Mouse (Mus musculus) adrenal gland, postnatal 0 days (tissue): Measurements from ENCODE around the gene Clk1. TPM values are rescaled to one million over a fixed set of nuclear protein-coding genes. Genes with fewer than 3 reads are reported as not detected.

Experiments
- polyA plus RNA-seq: library from polyadenylated mRNA; unstranded; fragments of >200 nt; fragmentation: Nextera tagmentation; extraction: Ambion mirVana; gene quantifications from 2 replicates; pipeline ENCODE4 v1.2.1, GENCODE M21; 2015

Clk1 gene
- 174 and 183 TPM in 2 replicates for polyA plus RNA-seq

DNA sequence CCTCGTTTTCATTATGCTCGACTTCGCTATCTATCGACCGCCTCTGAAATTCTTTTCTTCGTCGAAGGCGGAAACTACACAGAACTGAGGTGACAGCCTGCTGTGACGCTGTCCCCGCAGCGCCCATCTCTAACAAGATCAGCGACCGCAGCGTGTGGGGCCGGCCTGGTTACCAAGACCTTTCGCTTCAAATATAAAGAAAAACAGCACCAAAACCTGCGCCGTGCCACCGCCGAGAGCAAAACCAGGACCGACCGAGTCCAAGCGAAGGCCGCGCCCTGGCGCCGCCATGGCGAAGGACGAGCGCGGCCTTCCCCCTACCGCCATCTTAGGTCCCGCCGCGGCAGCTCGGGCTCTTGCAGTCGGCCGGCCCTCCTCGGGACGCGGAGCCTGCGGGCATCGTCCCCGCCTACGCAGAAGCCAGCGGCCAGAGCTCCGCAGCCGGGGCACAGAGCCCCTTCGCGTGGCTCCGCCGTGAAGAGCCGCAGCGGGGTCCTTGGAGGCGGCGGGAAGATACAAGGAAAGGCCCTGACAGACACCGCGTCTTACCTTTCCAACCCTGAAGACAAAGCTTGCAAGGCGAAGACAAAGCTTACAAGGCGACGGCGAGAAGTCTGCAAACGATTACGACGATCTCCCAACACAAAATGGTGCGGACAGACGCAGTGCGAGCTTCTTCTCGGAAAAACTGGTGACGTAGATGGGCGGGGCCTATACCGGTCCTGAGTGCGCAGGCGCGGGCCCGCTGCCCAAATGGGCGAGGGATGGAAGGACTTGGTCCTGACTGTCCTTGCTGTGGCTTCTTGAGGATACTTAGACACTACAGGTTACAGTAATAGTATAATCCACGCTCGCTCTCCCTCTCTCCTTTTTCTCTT lies at the start of gene Clk1:
Gene Clk1 (minus strand): TSS at position 696 of the 878 bp plus-strand sequence.

DNA sequence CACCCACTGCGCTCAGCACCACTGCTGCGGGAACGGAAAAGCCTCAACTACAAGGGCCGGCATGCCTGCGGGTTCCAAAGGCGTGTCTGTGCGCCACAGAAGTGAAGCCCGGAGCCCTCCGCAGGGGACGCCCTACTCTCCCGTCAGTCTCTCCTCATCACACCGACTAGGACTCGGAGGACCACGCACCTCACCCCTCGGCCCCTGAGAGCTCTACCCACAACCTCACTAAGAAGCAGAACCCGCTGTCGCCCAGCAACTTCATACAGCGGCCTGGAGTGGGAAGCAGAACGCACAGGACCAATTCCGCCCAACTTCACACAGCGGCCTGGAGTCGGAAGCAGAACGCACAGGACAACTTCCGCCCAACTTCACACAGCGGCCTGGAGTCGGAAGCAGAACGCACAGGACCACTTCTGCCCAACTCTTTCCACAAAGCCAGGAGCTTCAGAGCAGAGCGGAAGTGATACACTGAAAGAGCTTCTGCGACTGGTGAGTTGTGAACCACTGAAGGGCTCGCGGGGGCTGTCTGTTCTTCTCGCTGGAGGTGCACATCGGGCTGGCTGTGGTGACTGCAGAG lies 21.4 kb upstream of the Clk1 start, which contains the start of the genes Nif3l1 and Ppil3:
Gene Nif3l1 (plus strand): TSS at position 9 of the 580 bp plus-strand sequence.
Gene Ppil3 (minus strand): TSS at position 344 of the 580 bp plus-strand sequence.

DNA sequence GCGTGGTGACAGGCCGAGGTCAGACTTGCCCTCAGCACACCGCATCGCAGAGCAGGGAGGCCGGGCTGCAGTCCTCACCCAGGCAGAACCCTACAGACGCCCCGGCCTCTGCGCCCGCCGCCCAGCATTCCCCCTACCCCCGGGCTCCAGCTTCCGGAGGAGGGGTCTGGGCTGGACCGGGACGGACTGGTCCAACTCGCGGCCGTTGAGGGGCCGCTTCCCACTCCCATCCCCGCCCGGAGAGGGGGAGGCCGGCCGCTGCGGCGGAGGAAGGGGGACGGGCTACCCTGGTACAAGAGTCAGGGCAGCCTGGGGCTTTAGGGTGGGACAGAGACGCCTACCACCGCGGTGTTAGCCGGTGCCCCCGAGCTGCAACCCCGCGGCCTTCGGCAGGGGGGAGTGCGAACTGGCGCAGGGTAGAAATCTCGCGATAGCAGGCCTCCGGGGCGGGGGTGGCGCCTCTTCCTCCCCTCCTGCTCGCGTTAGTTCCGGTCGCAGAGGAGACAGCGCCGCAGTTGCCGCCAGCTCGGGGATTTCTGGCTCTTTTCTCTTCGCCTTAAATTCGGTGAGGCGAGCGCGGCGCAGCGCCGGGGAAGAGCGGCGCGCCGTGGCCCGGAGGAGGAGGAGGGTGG lies 31.1 kb downstream of the Clk1 start, which contains the start of gene Bzw1:
Gene Bzw1 (plus strand): TSS at position 247 of the 632 bp plus-strand sequence.

Other genes with a start within 250 kb of the Clk1 start
- 0.11 and 0.13 TPM in 2 replicates for gene Aox4, start 213.7 kb downstream of the Clk1 start, polyA plus RNA-seq
- 0.04 and 0.11 TPM in 2 replicates for gene Aox2, start 145.7 kb downstream of the Clk1 start, polyA plus RNA-seq
- 189 and 235 TPM in 2 replicates for gene Bzw1, start 31.2 kb downstream of the Clk1 start, polyA plus RNA-seq
- 26.0 and 27.2 TPM in 2 replicates for gene Nif3l1, start 21.1 kb upstream of the Clk1 start, polyA plus RNA-seq
- 53.6 and 69.5 TPM in 2 replicates for gene Ppil3, start 21.4 kb upstream of the Clk1 start, polyA plus RNA-seq
- gene Orc2, start 81.0 kb upstream of the Clk1 start, polyA plus RNA-seq = 17.7 and 24.5 TPM in 2 replicates
- gene Fam126b, start 162.3 kb upstream of the Clk1 start, polyA plus RNA-seq = 5.1 and 5.6 TPM in 2 replicates
- gene Ndufb3, start 162.3 kb upstream of the Clk1 start, polyA plus RNA-seq = 318 and 389 TPM in 2 replicates